Mouse (Mus musculus): Measurements from ENCODE around the gene Myo18b.

Myo18b gene

DNA sequence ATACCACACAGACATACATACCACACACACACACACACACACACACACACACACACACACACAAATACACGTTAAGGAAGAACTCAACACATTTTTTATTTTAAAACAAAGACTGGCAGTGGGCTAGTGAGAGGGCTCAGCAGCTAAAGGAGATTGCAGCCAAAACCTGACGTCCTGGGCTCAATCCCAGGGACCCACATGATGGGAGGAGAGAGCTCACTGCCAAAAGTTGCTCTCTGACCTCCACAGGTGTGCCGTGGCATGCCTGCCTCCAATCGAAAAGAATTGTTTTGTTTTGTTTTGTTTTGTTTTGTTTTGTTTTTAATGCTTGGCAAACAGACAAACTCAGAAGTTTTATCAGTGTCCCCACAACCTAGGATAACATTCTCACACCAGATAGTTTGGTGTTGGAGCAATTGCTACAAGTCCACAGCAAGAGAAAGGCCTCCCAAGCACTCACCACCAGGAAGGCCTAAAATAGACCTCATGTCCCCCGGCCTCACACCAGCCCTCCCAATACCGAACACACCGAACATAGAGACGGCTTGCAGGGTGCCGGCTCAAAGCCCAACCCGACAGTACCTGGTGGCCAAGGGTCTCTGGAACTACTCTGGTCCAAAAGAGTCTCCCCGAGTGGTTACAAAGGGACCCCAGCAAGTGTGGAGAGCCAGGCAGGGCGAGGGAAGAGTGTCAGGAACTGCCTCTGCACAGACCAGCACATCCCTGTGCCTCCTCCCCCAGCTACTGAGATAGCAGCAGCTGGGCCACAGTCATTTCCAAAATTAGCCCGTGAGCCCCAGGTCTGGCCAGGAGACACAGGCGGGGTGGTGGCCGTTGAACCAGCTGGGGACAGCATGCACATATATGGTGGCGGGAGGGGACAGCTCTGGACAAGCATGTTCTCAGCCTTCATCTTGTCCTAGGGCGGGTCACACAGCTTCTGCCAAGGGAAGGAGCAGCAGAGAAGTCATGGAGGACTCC, at the start of gene Myo18b:
Myo18b (minus strand) TSS at position 689 of the 981 bp plus-strand sequence.
- DNase-seq (ENCODE audit: low spot score) = no peak

DNA sequence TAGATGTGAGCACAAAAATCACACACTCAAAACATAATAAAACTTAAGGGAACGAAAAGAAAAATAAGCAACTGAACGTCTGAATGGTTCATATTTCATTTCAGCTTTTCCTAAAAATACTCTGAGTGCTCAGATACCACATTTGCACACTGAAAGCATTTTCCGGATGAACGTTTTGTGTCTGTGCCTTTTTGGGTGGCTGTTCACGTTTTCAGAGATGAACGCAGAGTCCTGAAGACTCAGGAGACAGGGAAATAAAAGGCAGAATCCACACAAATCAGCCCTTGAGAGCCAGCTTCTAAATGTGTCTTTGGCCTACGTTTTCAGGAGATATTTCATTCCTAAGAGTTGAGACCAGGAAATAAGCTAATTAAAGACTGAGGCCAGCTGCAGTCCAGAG, 49.8 kb upstream of the Myo18b start:
- DNase-seq (ENCODE audit: low spot score) = no peak

DNA sequence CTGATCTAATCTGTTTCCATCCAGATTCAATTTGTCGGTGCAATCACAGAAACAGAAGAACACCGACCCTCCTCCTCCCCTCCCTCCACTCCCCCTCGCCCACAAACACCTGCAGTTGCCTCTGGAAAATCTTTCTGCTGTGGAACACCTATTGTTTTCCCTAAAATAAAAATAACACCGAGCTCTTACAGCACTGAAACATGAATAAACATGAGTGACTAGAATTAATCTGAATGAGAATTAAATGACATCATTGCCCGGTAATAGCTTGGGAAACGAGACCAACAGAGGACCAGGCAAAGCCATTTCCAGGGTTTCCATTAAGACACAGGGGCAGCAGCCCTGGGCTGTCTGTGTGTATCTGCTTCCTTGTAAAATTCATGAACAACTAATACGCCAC, 46.1 kb upstream of the Myo18b start:
- no peak for DNase-seq (ENCODE audit: low spot score)

DNA sequence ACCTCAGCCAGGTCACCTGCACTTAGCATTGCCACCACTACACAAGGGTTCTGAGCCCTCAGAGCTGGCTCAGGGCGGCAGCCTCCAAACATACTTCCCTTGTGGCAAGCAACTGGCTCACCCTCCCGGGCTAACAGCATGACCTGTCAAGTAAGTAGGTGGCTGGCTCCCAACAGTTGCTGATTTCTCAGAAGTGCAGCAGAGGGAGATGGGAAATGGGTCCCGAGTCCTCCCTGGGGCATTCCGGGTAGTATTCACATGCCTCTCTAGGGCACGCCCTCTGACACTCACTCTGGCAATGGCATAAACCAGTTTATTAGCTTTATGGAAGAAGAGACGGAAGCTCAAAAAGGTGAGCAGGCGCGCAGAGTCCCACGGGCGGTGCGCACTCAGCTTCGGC, 44.8 kb upstream of the Myo18b start:
- DNase-seq (ENCODE audit: low spot score) = no peak

DNA sequence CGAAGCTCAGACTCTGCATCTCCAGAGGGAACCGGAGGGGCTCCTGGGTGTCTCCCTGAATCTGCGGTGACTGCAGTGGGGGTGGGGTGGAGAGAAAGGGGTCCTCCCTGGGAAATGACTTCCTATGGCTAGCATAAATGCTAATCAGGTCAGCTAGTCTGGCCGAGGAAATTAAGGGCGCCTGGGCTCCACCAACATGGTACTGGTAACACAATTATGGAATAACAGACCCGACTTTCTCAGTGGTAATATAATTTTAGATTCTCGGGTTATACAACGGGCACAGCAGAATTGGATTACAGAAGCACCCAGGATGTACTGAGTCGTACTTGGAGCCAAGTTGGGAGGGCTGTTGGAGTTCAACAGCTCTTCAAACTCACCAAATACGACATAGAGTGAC, 40.5 kb upstream of the Myo18b start:
- no peak for DNase-seq (ENCODE audit: low spot score)

DNA sequence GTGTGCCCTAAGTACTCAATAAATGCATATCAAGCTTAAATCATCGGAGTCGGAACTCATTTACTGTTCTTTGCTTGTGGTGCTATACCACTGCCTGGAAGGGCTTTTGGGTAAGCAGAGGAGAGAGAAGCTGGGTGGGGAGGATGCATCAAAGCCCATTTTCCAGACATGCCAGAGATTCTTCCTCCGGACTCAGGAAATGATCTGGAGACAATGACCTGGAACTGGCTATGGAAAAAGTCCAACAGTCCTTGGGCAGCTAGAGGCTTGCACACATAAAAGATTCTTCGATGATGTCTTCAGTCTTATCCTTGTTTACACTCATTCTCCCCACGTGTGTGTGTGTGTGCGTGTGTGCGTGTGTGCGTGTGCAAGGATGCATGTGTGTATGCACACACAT, 39.3 kb upstream of the Myo18b start:
- no peak for DNase-seq (ENCODE audit: low spot score)

DNA sequence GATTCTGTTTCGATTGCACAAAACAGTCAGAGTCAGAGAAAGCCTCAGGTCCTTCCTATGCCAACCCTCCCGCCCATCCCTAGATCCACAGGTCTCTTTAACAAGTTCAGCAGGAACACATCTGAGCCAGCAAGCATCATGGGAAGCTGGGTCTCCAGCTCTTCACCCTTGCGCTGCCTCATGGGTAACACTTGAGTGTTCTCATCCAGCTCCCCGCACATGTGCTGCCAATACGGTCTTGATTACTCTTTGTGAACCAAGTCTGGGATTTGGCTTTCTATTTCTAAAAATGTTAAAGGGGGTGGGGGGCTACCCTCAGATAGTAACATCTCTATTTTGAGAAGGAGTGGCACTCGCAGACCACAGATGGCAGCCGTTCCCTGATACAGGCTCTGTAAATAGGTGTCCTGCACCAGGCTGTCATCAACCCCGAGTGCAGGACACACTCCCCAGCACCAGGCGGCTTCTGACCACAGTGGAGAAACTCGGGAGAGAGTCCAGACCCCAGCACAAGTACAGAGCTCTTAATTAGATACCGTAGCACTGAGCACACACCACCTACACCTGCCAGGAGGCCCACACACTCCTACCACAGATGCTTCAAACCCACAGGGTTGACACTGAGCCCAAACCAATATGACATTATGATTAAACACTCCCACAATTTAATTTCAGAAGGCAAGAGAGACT, 36.9 kb upstream of the Myo18b start:
- DNase-seq (ENCODE audit: low spot score) = no peak

DNA sequence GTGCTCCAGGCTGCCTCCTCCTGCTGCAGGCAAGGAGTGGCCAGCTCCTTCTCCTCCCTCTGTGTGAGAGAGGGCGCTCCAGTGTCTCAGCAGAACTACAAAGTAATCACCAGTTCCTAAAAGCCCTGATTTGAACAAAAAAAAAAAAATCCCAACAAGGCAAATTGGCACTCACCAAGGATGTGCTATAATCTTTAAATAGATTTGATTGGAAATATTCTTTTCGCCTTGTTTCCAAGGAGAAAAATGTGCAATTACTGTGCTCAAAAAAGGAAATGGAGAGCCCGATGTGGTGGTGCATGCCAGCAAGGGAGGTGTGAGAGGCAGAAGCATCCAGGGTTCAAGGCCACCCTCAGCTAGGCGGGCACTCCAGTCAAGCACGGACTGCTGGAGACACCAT, 35.7 kb upstream of the Myo18b start:
- no peak for DNase-seq (ENCODE audit: low spot score)

DNA sequence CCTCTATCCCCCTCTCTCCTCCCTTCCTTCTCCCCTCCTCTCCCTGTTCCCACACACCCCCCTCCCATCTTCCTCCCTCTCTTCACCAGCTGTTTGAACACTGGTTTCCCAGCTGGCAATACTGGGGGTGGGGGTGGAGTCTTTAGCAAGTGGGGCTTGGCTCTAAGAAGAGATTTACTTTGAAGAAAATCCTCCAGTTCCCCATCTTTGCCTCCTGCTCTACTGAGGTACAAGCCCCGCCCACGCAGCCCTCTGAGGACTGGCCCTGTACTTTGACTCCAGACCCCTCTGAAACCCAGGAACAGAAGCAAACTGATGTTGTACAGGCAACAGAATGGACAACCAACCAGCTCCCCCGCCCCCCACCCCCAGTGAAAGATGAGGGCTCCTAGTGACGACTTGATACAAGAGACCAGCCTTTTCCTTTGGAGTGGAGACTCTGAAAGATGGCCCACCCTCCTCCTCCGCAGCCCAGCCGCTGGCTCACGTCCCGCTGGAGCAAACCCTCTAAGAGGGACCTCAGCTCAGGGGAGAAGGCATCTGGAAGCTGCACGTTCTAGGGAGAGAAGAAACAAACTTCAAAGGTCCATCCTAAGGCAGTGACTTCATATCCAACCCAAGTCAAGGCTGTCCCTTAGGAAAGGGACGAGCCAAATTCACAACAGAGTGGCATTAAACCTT, 32.2 kb upstream of the Myo18b start:
- DNase-seq (ENCODE audit: low spot score) = no peak

DNA sequence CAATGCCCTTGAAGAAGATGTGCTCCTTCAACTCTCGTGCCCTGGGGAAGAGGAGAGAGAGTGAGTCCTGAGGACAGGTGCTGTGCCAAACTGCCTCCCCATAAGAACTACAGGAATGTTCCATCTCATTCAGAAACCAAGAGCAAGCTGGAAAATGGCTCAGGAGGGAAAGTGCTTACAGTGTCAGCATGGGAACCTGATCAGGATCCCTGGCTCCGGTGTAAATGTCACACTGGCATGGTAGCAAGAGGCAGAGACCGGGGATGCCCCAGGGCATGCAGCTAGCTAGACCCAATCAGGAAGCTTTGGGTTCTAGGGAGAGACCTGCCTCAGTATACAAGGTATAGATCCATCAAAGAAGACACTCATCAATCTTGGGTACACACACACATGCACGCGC, 29.3 kb upstream of the Myo18b start:
- DNase-seq (ENCODE audit: low spot score) = no peak

DNA sequence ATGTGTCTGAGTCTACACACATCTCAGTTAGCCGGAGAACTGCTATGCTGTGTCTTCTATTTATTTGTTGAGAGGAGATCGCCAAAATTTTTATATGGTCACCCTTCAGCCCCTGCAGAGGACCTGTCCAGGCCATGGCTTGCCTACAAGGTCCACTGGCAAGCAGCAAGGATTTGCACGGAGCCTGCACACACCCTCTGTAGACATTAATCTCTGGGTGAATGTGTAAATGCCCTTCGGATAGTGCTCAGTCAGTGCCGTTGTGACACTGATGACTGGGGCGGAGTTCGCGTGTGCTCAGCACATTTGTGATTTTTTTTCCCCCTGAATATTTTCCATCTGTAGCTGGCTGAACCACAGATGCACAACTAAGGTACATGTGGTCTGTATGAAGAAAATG, 28.6 kb upstream of the Myo18b start:
- no peak for DNase-seq (ENCODE audit: low spot score)

DNA sequence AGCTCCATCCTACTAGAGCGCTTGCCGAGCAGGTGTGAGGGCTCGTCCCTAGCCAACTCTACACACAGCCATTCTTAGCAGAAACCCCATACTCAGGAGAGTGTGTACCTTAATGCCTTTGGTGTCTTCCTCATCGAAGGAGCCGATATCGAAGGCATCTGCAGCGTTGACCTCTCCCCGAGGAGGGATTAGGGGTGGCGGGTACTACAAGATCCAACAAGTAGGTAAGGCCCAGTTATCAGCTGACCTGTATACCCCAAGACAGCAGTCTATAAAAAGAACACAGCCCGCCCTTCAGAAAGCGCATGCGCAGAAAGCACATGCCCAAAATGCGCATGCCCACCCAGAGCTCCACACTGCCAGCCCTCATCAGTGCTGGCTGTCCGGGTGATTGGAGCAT, 27.7 kb upstream of the Myo18b start:
- no peak for DNase-seq (ENCODE audit: low spot score)

DNA sequence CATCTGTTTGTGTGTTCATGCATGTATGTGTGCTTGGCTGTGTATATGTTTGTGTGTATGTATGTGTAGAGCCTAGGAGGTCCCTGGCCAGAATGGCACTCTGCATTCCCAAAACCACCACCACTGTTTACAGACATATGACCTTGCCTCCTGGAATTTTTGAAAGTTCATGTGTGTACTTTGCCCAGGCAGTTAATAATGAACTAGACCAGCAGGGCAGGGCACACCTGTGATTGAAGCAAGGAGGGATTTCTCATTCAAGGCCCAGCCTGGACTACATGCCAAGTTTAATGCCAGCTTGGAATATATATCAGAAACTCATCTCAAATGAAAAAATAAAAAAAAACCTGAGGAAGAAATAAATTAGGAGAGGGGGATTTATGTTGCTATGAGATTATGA, 25.8 kb upstream of the Myo18b start:
- no peak for DNase-seq (ENCODE audit: low spot score)

DNA sequence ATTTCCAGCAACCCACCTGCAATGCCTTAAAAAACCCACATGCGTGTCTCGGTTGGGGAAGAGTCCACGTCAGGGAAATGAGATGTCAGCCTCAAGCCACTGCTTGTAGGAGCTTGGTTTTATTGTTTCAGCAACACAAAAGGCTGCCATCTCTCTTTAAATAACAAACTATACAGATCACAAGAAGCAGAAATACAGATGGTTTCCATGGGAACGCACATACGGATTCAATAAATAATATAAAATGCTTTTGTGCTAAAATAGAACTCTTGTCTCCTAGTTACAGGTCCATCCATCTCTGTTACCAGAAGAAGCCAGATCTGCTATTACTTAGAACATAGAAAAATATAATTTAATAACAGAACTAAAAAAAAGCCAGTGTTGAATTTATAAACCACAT, 14.2 kb upstream of the Myo18b start:
- DNase-seq (ENCODE audit: low spot score) = no peak

DNA sequence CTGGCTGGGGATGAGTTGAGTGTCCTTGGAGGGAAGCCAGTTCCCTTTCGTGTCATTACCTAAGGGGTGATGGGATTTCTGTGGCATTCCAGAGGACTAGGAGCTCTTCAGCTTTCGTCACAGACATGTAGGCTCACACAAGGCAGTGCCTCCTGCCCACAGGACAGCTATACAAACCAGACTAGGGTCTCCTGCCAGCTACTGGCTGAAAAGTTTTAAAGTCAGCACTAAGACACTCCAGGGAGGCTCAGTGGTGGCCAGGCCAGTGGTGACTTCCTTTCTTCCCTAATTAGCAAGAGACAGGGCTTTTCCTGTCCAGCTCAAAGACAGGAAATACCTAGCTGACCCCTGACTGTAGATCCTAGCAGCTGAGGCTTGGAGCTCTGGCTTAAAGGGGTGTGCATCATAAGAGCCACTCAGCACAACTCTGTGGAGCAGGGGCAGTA, 12.0 kb upstream of the Myo18b start:
- DNase-seq (ENCODE audit: low spot score) = no peak

DNA sequence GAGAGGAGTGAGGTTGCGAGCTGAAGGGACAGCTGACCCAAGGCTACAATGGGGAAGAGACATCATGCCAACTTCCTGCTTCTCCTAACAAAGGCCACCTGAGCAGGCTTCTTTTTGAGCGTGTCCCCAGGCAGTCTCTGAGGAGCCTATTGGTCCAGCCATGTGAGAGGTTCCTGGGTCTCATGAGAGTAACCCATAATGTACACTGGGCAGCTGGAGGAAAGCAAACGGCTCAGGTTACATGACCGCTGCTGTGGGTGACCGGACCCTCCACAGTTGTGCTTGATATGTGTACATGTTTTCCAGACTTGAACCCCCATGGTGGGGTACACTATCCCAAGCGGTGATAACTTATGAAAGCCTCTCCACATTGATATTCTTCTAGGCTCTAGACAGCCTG, 11.3 kb upstream of the Myo18b start:
- no peak for DNase-seq (ENCODE audit: low spot score)

DNA sequence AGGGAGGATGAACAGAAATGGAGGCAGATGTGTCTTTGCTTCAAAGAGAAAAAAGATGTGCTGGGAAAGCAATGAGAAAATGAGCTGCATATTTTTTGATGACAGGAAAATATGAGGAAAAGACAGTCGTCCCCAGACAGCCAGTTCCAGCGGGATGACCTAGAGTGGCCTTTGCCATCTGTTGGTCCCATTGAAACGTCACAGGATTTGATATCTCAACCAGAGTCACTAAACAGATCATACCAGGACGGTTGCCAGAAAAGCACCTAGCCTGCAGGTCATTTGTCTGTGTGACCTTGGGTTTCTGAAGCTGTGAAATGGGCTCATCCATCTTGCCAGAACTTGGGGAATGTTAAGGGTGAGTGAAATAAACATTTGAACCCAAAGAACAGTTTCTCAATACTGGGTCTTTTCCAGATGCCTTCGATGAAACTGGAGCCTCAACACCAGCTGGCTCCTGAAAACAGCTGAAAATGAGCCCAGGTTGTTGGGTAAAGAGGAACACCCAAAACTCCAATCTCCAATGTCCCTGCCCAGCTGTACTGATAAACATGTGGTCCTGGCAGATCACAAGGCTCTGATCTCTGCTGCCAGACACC, 2.6 kb downstream of the Myo18b start:
- DNase-seq (ENCODE audit: low spot score) = no peak

DNA sequence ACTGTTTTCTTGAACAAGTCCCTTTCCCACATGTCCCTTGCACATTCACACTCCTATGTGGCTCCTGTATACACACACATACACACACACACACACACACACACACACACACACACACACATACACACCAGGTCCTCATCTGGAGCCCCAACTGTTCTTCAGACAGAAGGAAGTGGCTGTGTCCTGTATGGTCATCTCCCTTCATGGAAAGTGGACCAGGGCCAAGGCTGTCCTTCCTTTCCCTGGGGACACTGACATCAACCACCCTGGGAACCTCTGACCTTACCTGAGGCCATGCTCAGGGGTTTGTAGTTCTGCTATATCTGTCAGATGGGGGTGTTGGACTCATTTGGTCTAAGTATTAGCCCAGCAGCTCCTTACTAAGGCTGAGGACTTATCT, 3.8 kb downstream of the Myo18b start:
- no peak for DNase-seq (ENCODE audit: low spot score)

DNA sequence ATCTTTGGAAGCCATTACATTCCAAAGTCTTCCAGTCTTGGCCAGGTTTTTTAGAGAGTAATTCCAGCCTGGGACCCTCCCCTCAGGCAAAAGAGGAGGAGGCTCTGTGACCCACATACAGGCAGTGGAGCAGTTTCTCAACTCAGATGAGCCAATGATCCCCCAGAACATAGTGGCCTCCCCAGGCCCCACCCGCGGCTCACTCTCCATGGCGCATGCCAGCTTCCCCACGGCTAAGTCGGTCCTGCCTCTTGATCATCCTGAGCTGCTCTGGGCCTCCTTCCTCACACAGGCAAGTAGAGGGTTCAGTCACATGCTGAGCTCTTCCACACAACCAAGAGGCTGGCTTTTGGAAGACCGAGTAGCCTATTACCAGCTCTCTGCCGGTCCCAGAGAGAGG, 7.5 kb downstream of the Myo18b start:
- no peak for DNase-seq (ENCODE audit: low spot score)

DNA sequence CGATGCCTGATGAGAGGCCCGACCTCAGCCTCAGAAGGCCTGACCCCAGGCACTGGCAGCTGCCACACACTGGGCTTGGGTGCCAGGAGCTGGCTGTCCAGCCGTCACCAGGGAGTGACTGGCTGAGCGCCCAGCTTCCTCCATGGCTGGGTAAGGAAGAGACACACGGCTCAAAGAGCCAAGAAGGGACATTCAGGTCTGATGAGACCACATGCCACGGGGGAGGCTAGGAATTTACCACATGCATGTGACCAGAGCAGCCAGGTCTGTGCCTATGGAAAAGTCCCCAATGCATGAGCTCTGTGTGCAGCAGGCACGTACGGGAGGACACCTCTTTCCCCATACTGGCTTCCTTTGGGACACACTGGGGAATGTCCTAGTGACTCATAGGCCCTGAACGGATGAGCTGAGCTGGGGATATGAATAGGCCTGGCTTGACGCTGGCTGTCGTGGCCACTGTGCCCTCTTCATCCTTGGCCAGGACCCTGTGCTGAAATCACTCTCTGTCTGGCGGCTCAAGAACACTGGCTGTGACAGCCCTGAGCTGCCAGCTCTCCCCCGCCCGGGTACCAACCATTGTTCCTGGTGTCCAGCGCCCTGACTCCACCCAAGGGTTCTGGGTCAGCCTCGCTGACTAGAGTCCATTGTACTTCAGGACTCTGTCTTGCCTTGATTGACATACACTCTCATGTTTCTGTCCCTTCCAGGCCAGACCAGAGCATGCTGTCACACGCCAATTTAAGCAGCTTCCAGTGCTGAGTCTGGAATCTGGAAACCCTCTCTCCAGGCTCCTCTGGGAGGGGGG, 9.3 kb downstream of the Myo18b start:
- no peak for DNase-seq (ENCODE audit: low spot score)

DNA sequence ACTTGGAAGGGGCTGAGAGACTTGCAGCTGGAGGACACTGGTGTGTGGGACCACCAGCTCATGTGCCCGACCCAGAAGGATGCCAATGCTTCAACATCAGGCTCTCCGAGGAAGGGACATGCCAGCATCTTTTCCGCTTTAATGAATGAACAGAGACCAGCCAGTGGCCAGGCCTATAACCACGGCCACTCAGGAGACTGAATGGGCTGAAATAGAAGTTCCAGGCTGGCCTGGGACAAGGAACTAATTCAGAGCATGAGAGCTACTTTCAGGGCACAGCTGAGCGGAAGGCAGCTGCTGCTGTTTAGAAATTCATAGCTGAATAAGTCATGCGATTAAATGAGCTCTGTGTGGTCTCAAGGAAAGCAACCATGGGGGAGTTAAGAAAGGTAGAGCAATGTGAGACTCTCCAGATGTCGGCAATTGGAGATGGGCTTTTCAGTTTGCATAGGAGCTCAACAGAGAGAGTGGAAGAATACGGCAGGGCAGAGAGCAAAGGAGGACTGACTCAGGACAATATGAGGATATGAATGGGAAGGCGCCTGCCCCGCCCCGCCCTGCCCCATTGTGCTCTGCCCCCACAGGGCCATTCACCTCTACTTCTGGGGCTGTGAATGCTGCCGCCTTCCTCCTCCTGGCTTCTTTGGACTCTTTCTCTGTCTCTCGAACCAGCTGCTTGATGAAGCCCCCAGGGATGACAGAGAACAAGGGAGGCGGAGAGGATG, 18.6 kb downstream of the Myo18b start:
- DNase-seq (ENCODE audit: low spot score) = no peak
